Mouse (Mus musculus): ENCODE data around the gene Ppp1r14c.

DNA sequence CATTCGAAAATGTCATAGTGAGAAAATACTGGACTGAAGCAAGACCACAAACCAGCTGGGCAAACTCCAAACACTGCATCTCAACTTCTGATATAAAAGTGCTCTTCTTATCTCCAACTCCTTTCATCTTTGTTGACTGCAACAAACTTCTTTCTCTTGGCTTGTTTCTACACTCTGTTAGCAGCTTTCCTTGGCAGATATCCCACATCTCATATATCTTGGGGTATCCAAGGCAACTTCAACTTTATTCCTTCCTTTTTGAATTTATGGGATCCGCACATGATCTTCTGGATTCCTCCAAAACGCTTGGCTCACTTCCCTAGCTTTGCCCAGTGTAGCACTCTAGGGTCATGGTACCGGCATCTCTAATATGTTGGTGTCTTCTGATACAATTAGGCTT, 102.7 kb downstream of the Ppp1r14c start:
- TF ChIP-seq EP300 (optimal IDR thresholded peaks at IDR 0.05) (no peak), CTCF (IDR thresholded peaks at IDR 0.05; ENCODE audit: low read depth) (no peak)

Data from stomach, postnatal 0 days (tissue).